Mouse (Mus musculus): ENCODE results near the gene Gm5868. TPM values are rescaled to one million over a fixed set of nuclear protein-coding genes. Genes with fewer than 3 reads are reported as not detected.

Gene Gm5868
- not detected in 2 replicates for polyA plus RNA-seq (2015; fragmentation: Nextera tagmentation; extraction: Ambion mirVana)

DNA sequence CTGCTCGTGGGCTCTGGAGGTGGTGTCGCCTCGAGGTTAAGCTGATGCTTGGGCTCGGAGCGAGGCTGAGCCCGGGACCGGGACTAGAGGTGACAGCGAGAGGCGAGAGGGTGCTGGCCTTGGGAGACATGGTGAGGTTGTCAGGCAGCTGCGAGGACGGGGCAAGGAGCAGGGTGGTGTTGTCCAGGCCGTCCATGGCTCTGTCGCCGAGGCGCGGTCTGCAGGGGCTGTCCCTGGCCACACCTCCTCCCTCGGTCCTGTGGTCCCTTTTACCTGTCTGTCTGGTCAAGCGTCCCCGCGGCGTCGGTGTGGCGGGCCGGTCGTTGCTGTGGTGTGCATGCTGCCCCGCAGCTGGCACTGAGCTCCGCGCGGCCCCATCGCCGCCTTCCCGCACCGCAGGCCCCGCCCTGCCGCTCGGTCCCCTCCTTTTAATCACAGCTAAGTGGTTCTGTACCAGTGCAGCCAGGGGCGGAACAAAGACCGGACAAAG, at the start of gene Gm5868:
Gene Gm5868 (minus strand): TSS at position 360 of the 490 bp plus-strand sequence.

GRCm38 (mm10) chr5:72580970-72581332, 6.4 kb downstream of the Gm5868 start, which contains the start of gene Zar1:
Gene Zar1, minus strand, starts transcription at chr5:72581254.

DNA sequence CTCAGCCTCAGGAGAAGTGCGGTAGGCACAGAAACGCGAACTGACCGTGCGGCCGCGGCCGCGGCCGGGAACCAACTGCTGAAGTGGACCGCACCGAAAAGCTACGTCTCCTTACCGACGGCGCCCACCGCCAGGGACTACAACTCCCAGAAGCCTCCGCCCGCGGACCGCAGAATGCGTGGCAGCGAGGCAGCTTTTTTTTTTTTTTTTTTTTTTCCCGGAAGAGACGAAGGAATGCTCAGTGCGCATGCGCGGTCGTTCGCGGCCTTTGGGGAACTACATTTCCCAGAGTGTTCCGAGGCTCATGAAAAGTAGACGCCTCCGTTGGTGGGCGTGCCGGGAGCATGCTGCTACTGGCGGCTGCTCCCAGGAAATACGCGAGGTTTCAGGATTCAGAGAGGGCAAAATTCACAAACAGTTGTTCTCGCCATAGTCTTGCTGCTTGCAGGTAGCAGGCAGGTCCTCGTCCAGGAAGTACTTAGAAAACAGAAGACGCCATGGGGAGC, 27.8 kb downstream of the Gm5868 start, which contains the start of gene Nfxl1:
Gene Nfxl1 (minus strand): TSS at position 141 of the 506 bp plus-strand sequence.

Other genes starting within 250 kb of the Gm5868 start
- 0.02 and 0.08 TPM in 2 replicates for gene Corin, start 83.1 kb downstream of the Gm5868 start, polyA plus RNA-seq (2015; fragmentation: Nextera tagmentation; extraction: Ambion mirVana)
- 7.4 and 7.7 TPM in 2 replicates for gene Nfxl1, start 27.9 kb downstream of the Gm5868 start, polyA plus RNA-seq (2015; fragmentation: Nextera tagmentation; extraction: Ambion mirVana)
- gene Zar1, start 6.3 kb downstream of the Gm5868 start, polyA plus RNA-seq (2015; fragmentation: Nextera tagmentation; extraction: Ambion mirVana) = not detected in 2 replicates
- gene Cnga1, start 56.7 kb upstream of the Gm5868 start, polyA plus RNA-seq (2015; fragmentation: Nextera tagmentation; extraction: Ambion mirVana) = not detected in 2 replicates
- gene Nipal1, start 60.2 kb upstream of the Gm5868 start, polyA plus RNA-seq (2015; fragmentation: Nextera tagmentation; extraction: Ambion mirVana) = 0.18 and 0.45 TPM in 2 replicates
- gene Txk, start 165.2 kb upstream of the Gm5868 start, polyA plus RNA-seq (2015; fragmentation: Nextera tagmentation; extraction: Ambion mirVana) = 0.72 and 0.81 TPM in 2 replicates